Mouse (Mus musculus): Measurements from ENCODE around the gene Rap1a. TPM values are rescaled to one million over a fixed set of nuclear protein-coding genes. Genes with fewer than 3 reads are reported as not detected.
A peak's percentile ranks its signal among the peaks of the same experiment; 100 is the strongest.

The Rap1a gene
- polyA plus RNA-seq (2014; fragmentation: Nextera tagmentation; extraction: Ambion mirVana): 75.9 and 84.3 TPM in 2 replicates

DNA sequence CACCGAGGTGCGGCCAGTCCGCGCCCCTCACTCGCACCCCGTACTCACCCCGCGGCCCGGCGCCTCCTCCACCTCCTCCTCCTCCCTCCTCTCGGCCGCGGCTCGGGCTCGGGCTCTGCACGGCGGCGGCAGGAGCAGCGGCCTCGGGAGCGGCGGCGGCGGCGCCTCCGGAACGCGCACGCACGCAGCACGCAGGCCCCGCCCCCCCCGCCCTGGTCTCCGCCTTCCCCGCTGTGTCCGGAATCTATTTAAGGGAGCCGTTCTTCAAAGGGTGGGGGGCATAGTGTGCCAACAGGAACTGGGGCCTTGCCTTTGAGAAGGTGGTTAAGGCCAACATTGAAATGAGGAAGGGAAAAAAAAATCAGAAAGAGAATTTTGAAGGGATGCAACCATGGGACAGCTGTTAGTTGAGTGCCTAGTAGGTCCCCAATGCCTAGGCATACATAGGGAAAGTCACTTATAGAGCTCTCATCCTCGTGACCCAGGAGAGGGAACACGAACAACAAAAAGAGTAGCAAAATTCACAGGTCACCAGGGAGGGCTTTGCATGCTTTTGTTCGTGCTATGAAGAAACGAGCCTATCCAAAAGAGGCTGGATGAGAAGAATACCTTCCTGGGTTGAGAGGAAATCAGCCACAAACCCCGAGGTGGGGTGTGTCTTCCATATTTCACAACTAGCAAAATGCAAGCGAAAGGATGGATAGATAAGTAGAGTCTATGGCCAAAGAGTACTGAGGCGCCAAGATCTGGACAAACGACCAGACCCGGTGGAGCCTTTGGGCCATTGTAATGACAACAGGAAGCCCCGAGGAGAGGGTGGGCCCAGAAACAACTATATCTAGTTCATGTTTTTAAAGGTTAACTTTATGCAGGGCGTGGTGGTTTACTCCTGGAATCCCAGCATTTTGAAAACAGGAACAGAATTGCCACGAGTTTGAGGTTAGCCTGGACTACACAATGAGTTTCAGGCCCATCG lies at the start of gene Rap1a:
TSS of gene Rap1a (minus strand) at position 146 of the 976 bp plus-strand sequence.
- Histone ChIP-seq H3K9ac (ENCODE audit: low read length) (peak within 1 kb of the TSS; percentile 89), H3K27ac (ENCODE audit: low read depth, low read length) (peak within 1 kb of the TSS; percentile 74), H3K4me1 (replicated peaks; ENCODE audit: control insufficient read depth, insufficient read depth, low read length) (peaks cover 2% of the 10 kb centered on the region; the same call in 1 of the 2 replicates), H3K36me3 (ENCODE audit: control insufficient read depth, insufficient read depth, low read length) (no peaks in the 10 kb centered on the region), H3K4me3 (ENCODE audit: low read depth, low read length) (peak within 1 kb of the TSS; percentile 83), H3K27me3 (ENCODE audit: control insufficient read depth, insufficient read depth, low read length) (no peaks in the 10 kb centered on the region), H3K9me3 (ENCODE audit: control insufficient read depth, low read length) (no peaks in the 10 kb centered on the region), H3K4me2 (ENCODE audit: low read depth, low read length, severe bottlenecking) (peak within 1 kb of the TSS; percentile 67)
- DNase-seq (ENCODE audit: low spot score) (peak; percentile 92), ATAC-seq (replicated peaks; ENCODE audit: low FRiP score) (peak; percentile 96)
- WGBS: 28% methylated on average over 31 of the region's 50 CpGs

DNA sequence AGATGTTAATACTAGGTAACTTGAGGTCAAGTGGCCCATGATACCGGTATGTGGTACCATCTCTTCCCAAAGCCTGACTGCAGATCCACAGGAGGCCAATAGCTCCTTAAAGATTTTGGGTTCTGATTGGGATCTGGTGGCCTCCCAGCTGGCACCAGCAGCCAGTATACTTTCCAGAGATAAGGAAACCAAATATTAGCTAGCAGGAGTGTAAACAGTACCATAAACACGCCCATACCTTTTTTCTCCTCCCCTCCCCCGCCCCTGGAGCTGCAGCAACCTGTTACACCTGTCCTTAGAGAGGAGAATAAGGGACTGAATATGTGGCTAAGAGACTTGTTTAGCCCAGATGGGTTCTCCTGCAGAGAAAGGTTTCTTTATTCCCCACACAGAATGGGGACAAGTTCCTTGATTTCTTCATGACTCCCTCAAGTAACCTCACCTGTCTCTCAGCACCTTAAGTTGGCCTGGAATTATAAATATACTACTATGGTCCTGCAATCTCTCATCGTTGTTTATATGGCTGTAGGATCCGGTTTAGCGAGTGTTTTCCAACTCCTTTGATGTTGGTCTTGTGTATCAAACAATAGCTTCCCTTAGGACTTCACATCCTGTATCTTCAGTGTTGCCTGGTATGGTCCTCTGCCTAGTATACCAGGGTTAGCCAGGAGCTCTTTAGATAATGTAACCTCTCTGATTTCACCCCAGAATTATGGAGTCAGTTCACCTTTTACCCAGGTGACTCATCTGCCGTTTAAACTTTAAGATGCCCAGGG lies 45.3 kb upstream of the Rap1a start:
- DNase-seq (ENCODE audit: low spot score) (no peak), ATAC-seq (replicated peaks; ENCODE audit: low FRiP score) (no peak)
- no peaks in the 10 kb centered on the region for H3K36me3 ChIP-seq (ENCODE audit: control insufficient read depth, insufficient read depth, low read length)
- H3K9me3 ChIP-seq (ENCODE audit: control insufficient read depth, low read length): no peaks in the 10 kb centered on the region
- H3K27me3 ChIP-seq (ENCODE audit: control insufficient read depth, insufficient read depth, low read length): no peaks in the 10 kb centered on the region
- no peak overlapping the region for H3K4me3 ChIP-seq (ENCODE audit: low read depth, low read length)
- H3K4me2 ChIP-seq (ENCODE audit: low read depth, low read length, severe bottlenecking): no peak overlapping the region
- 71% methylated on average over 7 of the region's 7 CpGs for WGBS
- H3K4me1 ChIP-seq (replicated peaks; ENCODE audit: control insufficient read depth, insufficient read depth, low read length): no peaks in the 10 kb centered on the region
- H3K9ac ChIP-seq (ENCODE audit: low read length): no peak overlapping the region
- no peak overlapping the region for H3K27ac ChIP-seq (ENCODE audit: low read depth, low read length)

DNA sequence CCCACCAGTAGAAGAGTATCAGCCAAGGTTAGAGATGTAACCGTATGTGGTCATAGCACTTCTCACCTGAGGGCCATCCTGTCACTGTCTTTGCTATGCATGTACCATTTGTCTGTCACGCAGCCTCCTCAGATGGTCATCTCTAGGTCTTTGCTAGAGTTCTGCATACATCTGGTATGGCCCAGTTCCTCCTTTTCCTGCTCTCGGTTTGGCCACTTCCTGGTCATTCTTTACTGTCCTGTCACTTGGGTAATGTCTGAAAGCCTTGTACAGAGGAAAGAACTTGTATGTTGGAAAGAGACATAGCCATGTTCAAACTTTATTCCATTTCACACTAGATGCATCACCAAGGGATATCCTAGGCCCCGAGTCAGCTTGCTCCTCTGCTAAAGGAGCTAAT lies 38.7 kb upstream of the Rap1a start:
- Histone ChIP-seq H3K4me1 (replicated peaks; ENCODE audit: control insufficient read depth, insufficient read depth, low read length) (no peaks in the 10 kb centered on the region), H3K9me3 (ENCODE audit: control insufficient read depth, low read length) (no peaks in the 10 kb centered on the region), H3K27me3 (ENCODE audit: control insufficient read depth, insufficient read depth, low read length) (no peaks in the 10 kb centered on the region), H3K4me3 (ENCODE audit: low read depth, low read length) (no peak overlapping the region), H3K27ac (ENCODE audit: low read depth, low read length) (no peak overlapping the region), H3K36me3 (ENCODE audit: control insufficient read depth, insufficient read depth, low read length) (no peaks in the 10 kb centered on the region), H3K9ac (ENCODE audit: low read length) (no peak overlapping the region), H3K4me2 (ENCODE audit: low read depth, low read length, severe bottlenecking) (no peak overlapping the region)
- 90% methylated on average over 4 of the region's 4 CpGs for WGBS
- ATAC-seq (replicated peaks; ENCODE audit: low FRiP score) (no peak), DNase-seq (ENCODE audit: low spot score) (no peak)

DNA sequence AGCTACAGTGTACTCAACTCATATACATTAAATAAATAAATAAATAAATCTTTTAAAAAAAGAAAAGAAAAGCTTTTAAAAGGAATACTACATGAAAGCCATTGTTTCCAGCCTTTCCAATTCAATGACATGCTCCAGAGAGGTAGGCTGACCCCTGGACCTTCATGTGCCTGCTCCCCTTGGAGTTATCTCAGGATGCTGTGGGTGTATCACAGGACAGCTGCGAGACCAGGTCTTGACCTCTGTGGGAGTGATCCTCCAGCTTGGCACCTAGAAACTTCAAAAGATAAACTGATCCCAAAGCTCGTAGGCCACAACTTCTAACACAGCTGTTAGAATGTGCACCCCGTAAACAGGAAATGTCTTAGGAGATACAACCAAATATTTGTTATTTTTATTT lies 37.5 kb upstream of the Rap1a start:
- no peak overlapping the region for H3K9ac ChIP-seq (ENCODE audit: low read length)
- 89% methylated on average over 3 of the region's 3 CpGs for WGBS
- H3K4me1 ChIP-seq (replicated peaks; ENCODE audit: control insufficient read depth, insufficient read depth, low read length): no peaks in the 10 kb centered on the region
- H3K27ac ChIP-seq (ENCODE audit: low read depth, low read length): no peak overlapping the region
- H3K4me2 ChIP-seq (ENCODE audit: low read depth, low read length, severe bottlenecking): no peak overlapping the region
- H3K4me3 ChIP-seq (ENCODE audit: low read depth, low read length): no peak overlapping the region
- DNase-seq (ENCODE audit: low spot score): no peak
- ATAC-seq (replicated peaks; ENCODE audit: low FRiP score): no peak
- H3K27me3 ChIP-seq (ENCODE audit: control insufficient read depth, insufficient read depth, low read length): no peaks in the 10 kb centered on the region
- H3K36me3 ChIP-seq (ENCODE audit: control insufficient read depth, insufficient read depth, low read length): no peaks in the 10 kb centered on the region
- no peaks in the 10 kb centered on the region for H3K9me3 ChIP-seq (ENCODE audit: control insufficient read depth, low read length)

DNA sequence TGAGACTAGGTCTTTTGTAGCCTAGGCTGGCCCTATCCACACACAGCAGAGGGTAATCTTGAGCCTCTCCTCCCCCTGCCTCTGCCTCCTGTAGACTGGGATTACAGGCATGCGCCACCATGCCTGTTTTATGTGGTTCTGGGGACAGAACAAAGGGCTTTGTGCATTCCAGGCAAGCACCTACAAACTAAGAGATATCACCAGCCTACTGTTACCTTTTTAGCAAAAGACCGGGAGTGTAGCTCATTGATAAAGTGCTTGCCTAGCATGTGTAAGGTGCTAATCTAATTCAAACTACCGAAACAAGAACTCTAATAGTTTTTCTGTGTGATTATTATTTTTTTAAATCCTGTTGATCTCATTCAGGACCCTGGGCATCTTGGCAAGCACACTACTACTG lies 35.7 kb upstream of the Rap1a start:
- 88% methylated on average over 3 of the region's 3 CpGs for WGBS
- Histone ChIP-seq H3K4me2 (ENCODE audit: low read depth, low read length, severe bottlenecking) (no peak overlapping the region), H3K27me3 (ENCODE audit: control insufficient read depth, insufficient read depth, low read length) (no peaks in the 10 kb centered on the region), H3K9me3 (ENCODE audit: control insufficient read depth, low read length) (no peaks in the 10 kb centered on the region), H3K36me3 (ENCODE audit: control insufficient read depth, insufficient read depth, low read length) (no peaks in the 10 kb centered on the region), H3K4me1 (replicated peaks; ENCODE audit: control insufficient read depth, insufficient read depth, low read length) (no peaks in the 10 kb centered on the region), H3K9ac (ENCODE audit: low read length) (no peak overlapping the region), H3K4me3 (ENCODE audit: low read depth, low read length) (no peak overlapping the region), H3K27ac (ENCODE audit: low read depth, low read length) (no peak overlapping the region)
- ATAC-seq (replicated peaks; ENCODE audit: low FRiP score): no peak
- no peak for DNase-seq (ENCODE audit: low spot score)

DNA sequence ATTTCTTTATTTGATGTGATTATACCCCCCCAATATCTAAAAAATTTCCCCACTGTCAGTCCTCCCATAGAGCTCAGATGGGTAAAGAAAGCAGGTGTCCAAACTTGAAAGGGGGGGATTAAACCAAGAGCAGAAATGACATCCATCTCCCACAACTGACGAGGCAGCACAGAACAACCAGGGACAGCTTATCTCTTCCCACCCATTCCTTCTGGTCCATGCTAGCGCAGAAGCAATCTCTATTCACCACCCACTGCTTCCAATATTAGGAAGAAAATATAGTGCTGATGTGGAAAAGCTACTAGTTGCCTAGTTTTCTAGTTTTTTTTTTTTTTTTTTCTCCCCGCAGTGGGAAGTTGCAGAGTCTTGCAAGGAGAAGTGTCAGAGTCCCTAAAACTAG lies 34.7 kb upstream of the Rap1a start:
- no peak overlapping the region for H3K4me2 ChIP-seq (ENCODE audit: low read depth, low read length, severe bottlenecking)
- no peak for ATAC-seq (replicated peaks; ENCODE audit: low FRiP score)
- WGBS: 72% methylated on average over 3 of the region's 3 CpGs

DNA sequence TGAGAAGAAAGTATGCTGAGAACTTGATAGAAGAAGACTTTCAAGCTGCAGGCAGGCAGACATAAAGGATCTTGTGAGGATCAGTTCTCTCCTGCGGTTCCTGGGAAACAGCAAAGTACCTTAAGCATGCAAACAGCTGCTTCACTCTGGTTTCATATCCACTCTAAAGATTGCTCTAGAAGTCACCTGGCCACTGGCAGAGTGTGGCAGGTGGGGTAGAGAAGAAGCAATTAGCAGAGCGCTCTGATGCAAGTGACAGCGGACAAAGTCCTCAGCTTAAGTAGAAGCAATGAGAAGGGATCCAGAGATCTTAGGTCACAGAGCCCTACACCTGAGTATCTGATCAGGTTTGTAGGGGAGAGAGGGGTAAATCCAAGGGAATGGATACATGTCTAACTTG lies 30.4 kb upstream of the Rap1a start:
- ATAC-seq (replicated peaks; ENCODE audit: low FRiP score): no peak

More for the DNA sequence above, 34.7 kb upstream of the Rap1a start:
- H3K4me3 ChIP-seq (ENCODE audit: low read depth, low read length): no peak overlapping the region
- no peak overlapping the region for H3K9ac ChIP-seq (ENCODE audit: low read length)
- H3K9me3 ChIP-seq (ENCODE audit: control insufficient read depth, low read length): no peaks in the 10 kb centered on the region
- no peak for DNase-seq (ENCODE audit: low spot score)
- H3K27me3 ChIP-seq (ENCODE audit: control insufficient read depth, insufficient read depth, low read length): no peaks in the 10 kb centered on the region
- H3K27ac ChIP-seq (ENCODE audit: low read depth, low read length): no peak overlapping the region
- H3K4me1 ChIP-seq (replicated peaks; ENCODE audit: control insufficient read depth, insufficient read depth, low read length): no peaks in the 10 kb centered on the region
- no peaks in the 10 kb centered on the region for H3K36me3 ChIP-seq (ENCODE audit: control insufficient read depth, insufficient read depth, low read length)

DNA sequence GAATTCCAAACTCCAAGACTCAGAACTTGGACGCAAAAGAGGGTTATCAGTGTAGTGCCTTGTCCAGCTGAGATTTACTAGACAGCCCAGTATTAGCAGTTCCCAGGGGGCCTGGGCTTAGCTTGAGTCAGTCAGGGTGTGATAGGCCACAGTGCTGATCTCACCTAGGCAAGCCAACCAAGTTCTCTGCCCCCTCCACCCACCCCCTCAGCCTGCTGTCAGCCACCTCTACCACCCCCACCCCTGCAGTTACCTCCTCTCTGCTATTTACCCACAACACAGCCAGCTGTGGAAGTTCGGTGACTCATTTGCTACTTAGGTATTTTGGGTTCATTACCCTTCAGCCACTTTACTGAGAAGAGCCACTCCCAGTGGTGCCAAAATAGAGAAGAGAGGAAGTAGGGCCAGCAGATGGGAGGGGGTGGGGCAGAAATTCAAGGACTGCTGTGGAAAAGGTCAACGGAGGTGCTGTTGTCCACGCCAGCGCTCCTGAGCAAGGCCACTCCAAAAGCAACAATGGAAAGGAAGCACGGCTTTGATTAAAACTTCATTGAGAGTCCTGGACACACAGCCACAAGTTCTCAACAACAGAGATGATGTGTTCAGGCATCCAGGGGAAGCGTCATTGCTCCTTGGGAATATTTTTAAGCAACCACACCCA lies 24.5 kb upstream of the Rap1a start:
- WGBS: 68% methylated on average over 7 of the region's 7 CpGs
- Histone ChIP-seq H3K4me2 (ENCODE audit: low read depth, low read length, severe bottlenecking) (no peak overlapping the region), H3K9ac (ENCODE audit: low read length) (no peak overlapping the region)

More for the DNA sequence above, 30.4 kb upstream of the Rap1a start:
- no peak for DNase-seq (ENCODE audit: low spot score)
- Histone ChIP-seq H3K4me2 (ENCODE audit: low read depth, low read length, severe bottlenecking) (no peak overlapping the region), H3K9me3 (ENCODE audit: control insufficient read depth, low read length) (no peaks in the 10 kb centered on the region), H3K27ac (ENCODE audit: low read depth, low read length) (no peak overlapping the region), H3K9ac (ENCODE audit: low read length) (no peak overlapping the region), H3K27me3 (ENCODE audit: control insufficient read depth, insufficient read depth, low read length) (no peaks in the 10 kb centered on the region), H3K36me3 (ENCODE audit: control insufficient read depth, insufficient read depth, low read length) (no peaks in the 10 kb centered on the region), H3K4me3 (ENCODE audit: low read depth, low read length) (no peak overlapping the region), H3K4me1 (replicated peaks; ENCODE audit: control insufficient read depth, insufficient read depth, low read length) (no peaks in the 10 kb centered on the region)
- WGBS: 99% methylated on average over 3 of the region's 3 CpGs

More for the DNA sequence above, 24.5 kb upstream of the Rap1a start:
- no peaks in the 10 kb centered on the region for H3K9me3 ChIP-seq (ENCODE audit: control insufficient read depth, low read length)
- H3K36me3 ChIP-seq (ENCODE audit: control insufficient read depth, insufficient read depth, low read length): no peaks in the 10 kb centered on the region
- no peak for ATAC-seq (replicated peaks; ENCODE audit: low FRiP score)
- DNase-seq (ENCODE audit: low spot score): no peak
- no peak overlapping the region for H3K27ac ChIP-seq (ENCODE audit: low read depth, low read length)
- no peaks in the 10 kb centered on the region for H3K27me3 ChIP-seq (ENCODE audit: control insufficient read depth, insufficient read depth, low read length)
- H3K4me1 ChIP-seq (replicated peaks; ENCODE audit: control insufficient read depth, insufficient read depth, low read length): no peaks in the 10 kb centered on the region
- no peak overlapping the region for H3K4me3 ChIP-seq (ENCODE audit: low read depth, low read length)

Data from forebrain, embryonic 11.5 days (tissue).